Mouse (Mus musculus) macrophage (primary cell): ENCODE data around the gene Adam11. TPM values are rescaled to one million over a fixed set of nuclear protein-coding genes. Genes with fewer than 3 reads are reported as not detected.

Source experiments
- H3K27ac ChIP-seq: fragments of 350-480 bp; formaldehyde crosslinking; 2 replicates; pipeline ENCODE4 v1.9.0; 2021
- H3K36me3 ChIP-seq: fragments of 350-480 bp; formaldehyde crosslinking; 2 replicates; pipeline ENCODE4 v1.9.0; 2021; ENCODE audit errors: inconsistent target
- H3K4me3 ChIP-seq: fragments of 350-480 bp; formaldehyde crosslinking; 2 replicates; pipeline ENCODE4 v1.9.0; 2021; ENCODE audit errors: inconsistent target
- H3K79me2 ChIP-seq: fragments of 350-480 bp; formaldehyde crosslinking; 2 replicates; pipeline ENCODE4 v1.9.0; 2021; ENCODE audit errors: inconsistent target
- WGBS: methylation state at CpG from one replicate; pipeline ENCODE4 v1.1.7; 2026; ENCODE audit warnings: inconsistent platforms; ENCODE audit not compliant: missing documents; 5-methylcytosine and 5-hydroxymethylcytosine counted together
- polyA plus RNA-seq: library from polyadenylated mRNA; stranded (reverse); fragments of 250-400 nt; gene quantifications from 3 replicates; pipeline ENCODE4 v1.2.4, GENCODE M21; 2018; ENCODE audit warnings: inconsistent platforms

Gene Adam11
- polyA plus RNA-seq, 1 experiment from 2014 or later, result 0.16 TPM

DNA sequence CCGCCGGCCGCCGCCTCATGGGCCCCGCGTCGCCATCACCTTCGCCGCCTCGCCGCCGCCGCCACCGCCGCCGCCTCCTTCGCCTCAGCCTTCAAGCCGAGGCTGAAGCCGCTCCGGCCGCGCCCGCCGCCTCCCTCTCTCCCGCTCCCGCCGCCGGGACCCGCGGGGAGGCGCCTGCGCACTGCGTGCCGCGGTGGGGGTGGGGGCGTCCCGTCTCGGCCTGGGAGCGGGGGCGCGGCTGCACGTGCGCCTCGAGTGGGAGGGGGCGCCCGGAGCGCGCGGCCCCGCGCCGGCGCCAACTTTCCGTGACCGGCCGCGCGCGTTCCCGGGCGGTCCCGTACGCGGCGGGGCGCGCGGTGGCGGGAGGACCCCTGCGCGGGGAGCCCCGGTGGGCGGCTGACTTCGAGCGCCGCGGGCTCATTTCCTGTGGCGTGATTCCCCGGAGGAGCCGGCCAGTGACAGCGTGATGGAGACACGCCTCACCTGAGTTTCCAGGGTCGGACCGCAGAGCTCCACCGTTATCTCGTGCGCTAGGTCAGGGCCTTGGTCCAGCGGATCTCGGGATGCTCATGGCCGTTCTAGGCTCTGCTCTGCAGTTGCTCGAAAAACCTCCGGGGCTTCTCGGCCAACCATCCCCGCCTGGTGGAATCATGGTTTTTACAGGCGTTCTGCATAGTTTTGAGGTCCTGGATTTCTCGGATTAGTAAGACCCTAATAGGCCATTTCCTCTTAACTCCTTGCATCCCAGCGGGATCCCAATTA is 58.0 kb downstream of the Adam11 start, which contains the start of gene Gjc1:
Gene Gjc1 (minus strand): TSS at position 680 of the 762 bp plus-strand sequence.
- no peaks in the 10 kb centered on the region for H3K79me2 ChIP-seq
- WGBS, result 2% methylated on average over 78 of the region's 97 CpGs
- no peak within 1 kb of the TSS for H3K27ac ChIP-seq
- H3K4me3 ChIP-seq, result no peak within 1 kb of the TSS
- no peaks in the 10 kb centered on the region for H3K36me3 ChIP-seq

DNA sequence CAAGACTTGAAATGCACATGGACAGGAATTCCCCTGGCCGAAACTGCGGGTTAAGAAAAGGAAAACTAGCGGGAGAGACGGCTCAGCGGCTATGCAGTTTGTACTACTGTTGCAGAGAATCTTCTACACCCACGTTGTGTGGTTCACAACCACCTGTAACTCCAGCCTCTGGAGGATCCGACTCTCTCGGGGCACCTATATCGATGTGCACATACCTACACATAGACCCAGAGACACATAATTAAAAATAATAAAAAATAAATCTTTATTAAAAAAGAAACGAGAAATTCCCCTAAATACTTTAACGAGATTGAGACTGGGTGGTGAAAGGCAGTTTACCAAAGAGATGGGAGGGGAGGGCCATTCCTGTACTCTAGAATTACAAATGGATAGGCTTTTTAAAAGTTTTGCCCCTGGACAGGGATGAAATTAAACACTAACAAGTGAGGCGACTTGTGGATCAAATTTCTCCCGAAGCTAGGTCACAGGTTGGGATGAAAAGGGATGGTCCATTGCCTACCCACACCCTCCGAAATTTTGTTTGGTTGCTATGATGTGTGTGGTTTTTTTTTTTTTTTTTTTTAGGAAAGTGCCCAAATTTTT is 58.6 kb downstream of the Adam11 start:
- Histone ChIP-seq H3K36me3 (no peaks in the 10 kb centered on the region), H3K79me2 (no peaks in the 10 kb centered on the region), H3K27ac (no peak overlapping the region), H3K4me3 (no peak overlapping the region)
- WGBS, result 6% methylated on average over 14 of the region's 14 CpGs

DNA sequence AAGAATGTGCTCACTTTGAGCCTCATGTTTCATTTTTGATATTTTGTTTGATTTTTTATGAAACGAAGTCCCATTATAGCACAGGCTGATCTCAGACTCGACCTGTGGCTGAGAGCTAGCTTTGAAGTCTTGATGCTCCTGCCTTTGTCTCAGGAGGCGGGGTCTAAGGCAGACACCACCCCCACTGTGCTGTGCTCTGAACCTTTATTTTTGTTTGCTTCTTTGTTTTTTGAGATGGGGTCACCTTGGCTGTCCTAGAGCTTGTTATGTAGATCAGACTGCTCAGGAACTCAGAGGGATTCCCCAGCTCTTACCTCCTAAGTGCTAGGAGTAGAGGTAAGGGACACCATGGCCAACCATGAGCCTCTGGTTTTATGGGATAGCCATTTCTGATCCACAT is 59.2 kb downstream of the Adam11 start:
- Histone ChIP-seq H3K79me2 (no peaks in the 10 kb centered on the region), H3K4me3 (no peak overlapping the region), H3K27ac (no peak overlapping the region), H3K36me3 (no peaks in the 10 kb centered on the region)
- WGBS, result 41% methylated on average over 3 of the region's 3 CpGs

DNA sequence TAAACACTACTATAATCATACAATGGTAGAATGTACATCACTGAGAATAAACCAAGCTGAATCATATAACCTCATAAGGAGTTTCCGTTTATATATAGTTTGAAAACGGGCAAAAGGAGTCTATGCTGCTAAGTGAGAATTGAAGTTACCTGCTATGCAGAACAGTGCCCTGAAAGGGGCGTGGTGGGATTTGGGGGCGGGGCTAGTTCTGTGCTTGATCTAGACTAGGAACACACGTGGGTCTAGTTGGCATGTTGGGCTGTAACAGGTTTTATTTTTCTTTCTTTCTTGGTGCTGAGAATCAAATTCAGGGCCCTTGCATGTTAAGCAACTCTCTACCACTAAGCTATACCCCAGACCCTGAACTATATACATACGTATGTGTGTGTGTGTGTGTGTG is 60.0 kb downstream of the Adam11 start:
- no peaks in the 10 kb centered on the region for H3K36me3 ChIP-seq
- 46% methylated on average over 6 of the region's 6 CpGs for whole genome bisulfite sequencing
- H3K4me3 ChIP-seq, result no peak overlapping the region
- H3K27ac ChIP-seq, result no peak overlapping the region
- H3K79me2 ChIP-seq, result no peaks in the 10 kb centered on the region

DNA sequence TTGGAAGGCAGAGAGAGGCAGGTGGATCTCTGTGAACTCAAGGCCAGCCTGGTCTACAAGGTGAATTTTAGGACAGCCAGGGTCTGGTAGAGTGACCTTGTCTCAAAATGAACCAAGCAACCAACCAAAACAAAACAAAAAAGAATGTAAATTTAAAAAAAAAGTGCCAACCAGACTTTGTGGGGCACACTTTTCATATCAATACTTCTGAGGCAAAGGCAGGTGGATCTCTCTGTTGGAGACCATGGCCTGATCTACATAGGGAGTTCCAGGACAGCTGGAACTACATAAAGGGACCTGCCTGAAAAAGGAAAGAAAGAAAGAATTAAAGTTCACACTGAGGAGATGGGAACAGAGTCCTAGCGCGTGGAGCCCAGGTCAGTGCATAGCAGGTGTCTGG is 65.2 kb downstream of the Adam11 start:
- 100% methylated on average over 2 of the region's 2 CpGs for WGBS
- H3K36me3 ChIP-seq, result no peaks in the 10 kb centered on the region
- H3K27ac ChIP-seq, result no peak overlapping the region
- H3K4me3 ChIP-seq, result no peak overlapping the region
- H3K79me2 ChIP-seq, result no peaks in the 10 kb centered on the region

DNA sequence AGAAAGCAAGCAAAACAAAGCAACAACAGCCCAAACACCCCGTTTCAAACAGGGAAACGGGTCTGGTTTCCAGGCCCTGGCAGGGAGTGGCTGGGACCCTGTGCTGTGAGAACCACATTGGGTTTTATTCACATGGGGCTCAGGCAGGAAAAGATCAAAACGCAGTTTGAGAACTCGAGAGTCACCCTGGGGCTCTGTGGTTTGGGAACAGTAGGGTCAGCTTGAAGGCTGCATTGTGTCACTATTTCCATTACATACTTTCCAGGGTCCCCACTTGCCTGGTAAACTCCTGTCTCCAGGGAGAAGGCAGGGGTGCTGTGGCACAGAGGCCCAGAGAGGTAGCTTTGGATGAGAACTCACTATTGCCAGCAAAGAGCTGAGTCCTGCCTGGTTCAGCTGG is 65.9 kb downstream of the Adam11 start:
- H3K27ac ChIP-seq, result no peak overlapping the region
- H3K36me3 ChIP-seq, result no peaks in the 10 kb centered on the region
- no peak overlapping the region for H3K4me3 ChIP-seq
- 50% methylated on average over 4 of the region's 4 CpGs for WGBS
- no peaks in the 10 kb centered on the region for H3K79me2 ChIP-seq

Other genes with a start within 250 kb of the Adam11 start
- 14.4 to 21.0 TPM (median 17.4 TPM) in 3 replicates for gene Gpatch8, start 205.0 kb upstream of the Adam11 start, polyA plus RNA-seq
- not detected in 3 replicates for gene Gm11627, start 182.0 kb upstream of the Adam11 start, polyA plus RNA-seq
- not detected in 3 replicates for gene Fzd2, start 157.0 kb upstream of the Adam11 start, polyA plus RNA-seq
- not detected in 3 replicates for gene Meioc, start 97.7 kb upstream of the Adam11 start, polyA plus RNA-seq
- 19.1 to 24.1 TPM (median 22.5 TPM) in 3 replicates for gene Ccdc43, start 63.7 kb upstream of the Adam11 start, polyA plus RNA-seq
- 0.12 TPM in 1 of 3 replicates, not detected in the others for gene Gjc1, start 58.3 kb downstream of the Adam11 start, polyA plus RNA-seq
- not detected in 3 replicates for gene Higd1b, start 74.4 kb downstream of the Adam11 start, polyA plus RNA-seq
- gene Eftud2, start 119.5 kb downstream of the Adam11 start, polyA plus RNA-seq, result 45.8 to 73.1 TPM (median 46.9 TPM) in 3 replicates
- gene Ccdc103, start 119.8 kb downstream of the Adam11 start, polyA plus RNA-seq, result not detected in 3 replicates
- gene Fam187a, start 123.7 kb downstream of the Adam11 start, polyA plus RNA-seq, result not detected in 3 replicates
- gene Gfap, start 139.5 kb downstream of the Adam11 start, polyA plus RNA-seq, result not detected in 3 replicates
- gene Kif18b, start 163.7 kb downstream of the Adam11 start, polyA plus RNA-seq, result 0.15 to 2.5 TPM (median 2.2 TPM) in 3 replicates
- gene C1ql1, start 185.2 kb downstream of the Adam11 start, polyA plus RNA-seq, result not detected in 3 replicates